Mouse (Mus musculus): ENCODE measurements around the gene Prpf4.

Prpf4 gene

DNA sequence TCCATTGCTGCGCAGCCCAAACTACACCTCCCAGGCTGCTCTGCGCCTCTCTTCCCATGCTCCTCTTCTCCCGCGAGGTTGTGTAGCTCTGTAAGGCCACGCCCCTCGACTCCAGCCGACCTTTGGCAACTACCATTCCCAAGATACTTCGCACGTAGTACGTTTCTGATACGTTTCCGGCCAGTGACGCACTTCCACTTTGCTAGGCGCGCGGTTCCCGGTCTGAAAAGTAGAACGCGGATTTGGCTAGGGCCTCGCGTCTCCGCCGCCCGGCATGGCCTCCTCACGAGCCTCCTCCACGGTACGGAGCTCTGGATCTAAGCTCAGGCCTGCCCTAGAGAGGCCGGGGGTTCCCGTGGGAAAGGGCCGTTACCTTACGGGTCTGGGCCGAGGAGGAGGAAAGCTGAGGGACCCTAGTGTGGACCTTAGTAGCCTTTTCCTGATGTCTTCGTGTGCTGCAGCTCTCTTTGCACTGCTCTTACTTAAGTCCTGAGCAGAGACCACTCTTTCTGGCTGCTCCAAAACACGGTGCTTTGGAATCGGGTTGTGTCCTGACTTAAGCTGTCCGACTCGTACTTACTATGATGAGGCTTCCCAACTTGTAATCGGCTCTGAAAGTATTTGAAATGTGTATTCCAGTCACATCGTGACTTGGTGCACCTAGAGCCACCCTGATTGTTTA lies at the start of gene Prpf4, which contains the start of gene Cdc26:
Gene Prpf4 (plus strand): TSS at position 197 of the 682 bp plus-strand sequence.
Gene Cdc26 (minus strand): TSS at position 42 of the 682 bp plus-strand sequence.
- peak; percentile 99 for DNase-seq (ENCODE audit: low read depth)

GRCm38 (mm10) chr4:62359256-62359775 lies 49.3 kb upstream of the Prpf4 start:
- DNase-seq (ENCODE audit: low read depth): peak; percentile 69

GRCm38 (mm10) chr4:62360088-62360804 lies 48.4 kb upstream of the Prpf4 start, which contains the start of the genes Fkbp15 and Slc31a1:
Fkbp15 (minus strand) TSS chr4:62360548.
Slc31a1 (plus strand) TSS chr4:62360727.
- DNase-seq (ENCODE audit: low read depth): peak; percentile 99

DNA sequence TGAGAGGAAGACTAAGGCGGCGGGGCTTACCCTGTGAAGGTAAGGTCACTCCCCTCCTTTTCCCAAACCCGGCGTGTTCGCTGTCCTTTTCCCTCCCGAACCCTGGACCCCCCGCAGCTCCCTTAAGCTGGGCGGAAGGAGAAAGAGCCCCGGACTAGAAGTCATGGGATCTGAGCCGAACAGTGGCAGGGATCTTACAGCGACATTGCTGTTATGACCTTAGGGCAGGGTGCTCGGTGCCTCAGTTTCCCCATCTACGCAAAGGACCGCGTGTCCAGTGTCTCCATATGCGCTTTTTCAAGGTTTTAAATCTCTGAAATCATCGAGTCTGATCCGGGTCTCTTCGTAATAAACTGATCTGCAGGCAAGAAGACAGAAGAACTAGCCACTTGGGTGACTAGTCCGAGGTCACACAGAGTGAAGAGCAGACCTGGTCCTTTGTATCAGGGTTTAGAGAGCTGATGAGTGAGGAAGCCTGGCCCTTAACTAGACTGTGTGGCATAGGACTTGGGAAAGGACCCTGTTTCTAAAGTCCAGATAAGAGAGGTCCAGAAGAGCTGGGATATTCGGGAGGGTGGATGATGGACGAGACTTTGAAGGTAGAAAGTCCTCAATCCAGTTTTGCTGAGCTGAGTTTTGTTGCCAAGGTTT lies 47.7 kb upstream of the Prpf4 start:
- DNase-seq (ENCODE audit: low read depth): no peak

DNA sequence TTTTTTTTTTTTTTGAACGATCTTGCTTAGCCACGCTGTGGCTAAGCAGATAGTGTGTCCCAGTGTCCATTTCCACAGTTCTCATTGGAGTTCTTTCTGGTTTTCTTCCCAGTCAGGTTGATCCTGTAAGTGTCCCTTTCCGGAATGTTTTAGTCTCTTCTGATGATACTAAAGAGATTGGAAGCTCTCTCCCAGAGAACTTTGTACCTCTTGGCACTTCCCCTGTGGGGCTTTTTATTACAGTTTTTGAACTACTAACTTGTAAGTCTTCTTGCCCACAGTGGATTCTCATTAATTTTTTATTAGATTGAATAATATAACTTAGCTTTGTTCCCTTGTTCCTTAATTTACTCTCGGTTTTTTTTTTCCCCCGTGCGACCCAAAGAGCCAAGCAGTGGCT lies 47.0 kb upstream of the Prpf4 start:
- no peak for DNase-seq (ENCODE audit: low read depth)

DNA sequence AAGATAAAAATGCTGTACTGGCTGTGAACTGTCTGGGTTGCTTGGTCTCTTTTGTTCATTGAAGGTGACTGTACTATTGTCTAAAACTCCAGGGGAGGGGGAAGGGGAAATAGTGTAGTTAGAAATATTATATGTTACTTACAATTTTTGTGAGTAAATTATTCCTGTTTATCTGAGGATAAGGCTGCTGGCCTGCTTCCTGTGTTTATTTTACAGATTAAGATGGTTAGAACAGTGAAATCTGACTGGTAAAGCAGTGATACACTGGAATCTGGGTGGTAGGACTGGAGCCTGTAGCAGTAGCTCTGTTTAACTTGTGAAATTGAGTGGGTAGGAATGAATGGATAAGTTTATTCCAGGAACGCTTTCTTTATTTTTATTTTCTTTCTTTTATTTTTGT lies 46.6 kb upstream of the Prpf4 start:
- DNase-seq (ENCODE audit: low read depth): no peak

DNA sequence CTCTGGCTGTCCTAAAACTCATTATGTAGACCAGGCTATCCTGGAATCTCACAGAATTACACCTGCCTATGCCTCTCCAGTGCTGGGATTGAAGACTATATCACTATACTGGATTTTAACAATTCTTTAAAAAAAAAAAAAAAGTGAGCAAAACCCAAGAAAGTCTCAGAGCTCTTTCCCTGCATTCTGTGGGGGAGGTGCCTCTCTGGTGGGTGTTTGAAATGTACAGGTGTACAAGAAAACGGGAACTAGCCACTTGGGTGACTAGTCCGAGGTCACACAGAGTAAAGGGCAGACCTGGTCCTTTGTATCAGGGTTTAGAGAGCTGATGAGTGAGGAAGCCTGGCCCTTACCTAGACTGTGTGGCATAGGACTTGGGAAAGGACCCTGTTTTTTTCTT lies 46.2 kb upstream of the Prpf4 start:
- DNase-seq (ENCODE audit: low read depth): no peak

DNA sequence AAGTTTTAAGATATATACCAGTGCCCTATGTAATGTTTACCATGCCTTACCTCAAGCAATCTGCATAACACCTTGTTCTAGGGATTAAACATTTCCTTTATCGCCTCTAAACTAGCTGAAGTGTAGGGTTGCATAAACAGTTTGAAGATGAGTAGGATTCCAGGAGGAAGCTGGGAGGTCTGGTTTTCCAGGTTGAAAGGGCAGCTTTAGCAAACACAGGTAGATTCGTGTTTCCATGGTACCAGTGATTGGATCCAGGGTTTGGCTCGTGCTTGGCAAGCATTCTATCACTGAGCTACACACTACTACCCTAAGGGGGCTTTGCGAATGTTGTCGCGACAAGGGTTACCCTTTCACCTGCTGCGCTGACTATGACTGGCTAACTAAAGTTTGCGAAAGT lies 44.3 kb upstream of the Prpf4 start:
- no peak for DNase-seq (ENCODE audit: low read depth)

- DNase-seq (ENCODE audit: low read depth): no peak
Measured at GRCm38 (mm10) chr4:62366291-62366690, 42.3 kb upstream of the Prpf4 start.

DNA sequence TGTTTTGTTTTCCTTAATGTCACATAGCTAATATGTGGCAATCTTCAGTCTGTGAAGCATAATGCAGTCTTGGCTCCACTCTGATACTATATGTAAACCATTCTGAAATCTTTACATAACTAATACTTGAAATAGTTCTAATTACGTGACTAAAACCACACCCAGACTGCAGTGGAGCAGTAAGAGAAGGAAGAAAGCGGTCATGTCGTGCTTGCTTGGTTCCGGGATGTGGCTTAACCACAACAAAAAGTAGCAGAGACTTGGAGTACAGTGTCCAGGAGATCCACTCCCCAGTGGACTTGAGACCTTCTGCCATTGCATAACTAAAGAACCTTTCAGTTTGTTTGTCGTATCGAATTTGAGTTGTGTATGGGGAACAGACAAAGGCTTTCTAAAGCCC lies 41.0 kb upstream of the Prpf4 start:
- peak; percentile 86 for DNase-seq (ENCODE audit: low read depth)

- DNase-seq (ENCODE audit: low read depth): no peak
Measured at GRCm38 (mm10) chr4:62369091-62369490, 39.5 kb upstream of the Prpf4 start.

DNA sequence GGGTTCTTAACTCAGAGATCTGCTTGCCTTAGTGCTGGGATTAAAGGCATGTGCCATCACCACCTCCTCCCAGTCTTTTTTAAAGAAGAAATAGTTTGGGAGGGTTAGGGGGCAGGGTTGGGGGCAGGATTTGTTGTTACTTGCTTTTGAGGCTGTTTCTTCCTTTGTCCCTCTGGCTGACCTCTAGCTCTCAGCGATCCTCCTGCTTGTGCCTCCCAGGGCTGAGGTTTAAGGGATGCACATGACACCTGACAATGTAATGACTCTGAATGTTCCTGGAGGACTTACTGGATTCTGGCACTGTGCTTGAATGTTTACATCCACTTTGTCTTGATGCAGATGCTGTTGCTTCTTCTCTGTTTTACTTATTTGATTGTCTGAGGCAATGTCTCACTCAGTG lies 36.2 kb upstream of the Prpf4 start:
- no peak for DNase-seq (ENCODE audit: low read depth)

DNA sequence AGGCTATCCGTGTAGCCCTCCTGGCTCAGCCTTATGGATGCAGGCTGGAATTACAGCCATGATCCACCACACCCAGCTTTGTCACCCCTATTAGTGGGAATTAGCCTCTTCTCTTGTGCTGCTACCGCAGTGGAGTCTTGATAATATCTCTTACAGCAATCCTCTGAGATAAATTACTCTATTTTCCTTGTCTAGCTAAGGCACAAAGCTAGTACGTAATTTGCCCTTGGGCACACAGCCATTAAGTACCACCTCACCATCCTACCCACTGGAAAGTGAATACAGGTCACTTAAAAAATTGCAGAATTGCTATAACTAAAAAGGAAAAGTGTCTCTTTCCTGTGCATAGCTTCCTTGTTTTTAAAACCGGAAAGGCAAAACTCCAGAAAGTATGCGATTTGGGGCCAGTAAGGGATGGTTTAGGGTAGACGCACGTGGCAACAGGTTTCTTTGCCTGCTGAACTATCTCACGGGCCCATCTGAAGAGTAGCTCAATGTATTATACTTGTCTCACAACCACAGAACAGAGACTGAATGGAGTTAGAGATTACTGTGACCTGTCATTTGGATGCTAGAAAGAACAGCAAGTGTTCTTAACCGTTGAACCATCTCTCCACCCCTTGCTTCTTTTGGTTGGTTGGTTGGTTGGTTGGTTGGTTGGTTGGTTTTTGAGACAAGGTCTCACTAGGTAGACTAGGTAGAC lies 35.6 kb upstream of the Prpf4 start:
- no peak for DNase-seq (ENCODE audit: low read depth)

DNA sequence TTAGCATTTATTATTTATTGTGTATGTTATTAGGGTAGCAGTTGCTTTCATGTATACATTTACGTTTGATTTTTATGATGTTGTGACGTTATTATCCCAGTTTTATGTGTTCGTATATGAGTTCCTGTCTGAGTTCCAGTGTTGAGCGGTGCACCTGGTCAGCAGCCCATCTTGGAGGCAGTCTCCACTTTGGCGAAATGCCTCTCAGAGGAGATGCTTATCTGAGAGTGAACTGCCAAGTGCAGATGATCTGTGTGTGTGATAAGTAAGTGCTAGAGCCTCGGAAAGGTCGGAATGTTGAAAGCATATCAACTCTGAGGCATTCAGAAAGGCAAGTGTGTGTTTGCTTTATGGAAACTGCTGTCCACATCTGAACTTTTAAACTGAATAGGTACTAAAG lies 34.9 kb upstream of the Prpf4 start:
- DNase-seq (ENCODE audit: low read depth): no peak

DNA sequence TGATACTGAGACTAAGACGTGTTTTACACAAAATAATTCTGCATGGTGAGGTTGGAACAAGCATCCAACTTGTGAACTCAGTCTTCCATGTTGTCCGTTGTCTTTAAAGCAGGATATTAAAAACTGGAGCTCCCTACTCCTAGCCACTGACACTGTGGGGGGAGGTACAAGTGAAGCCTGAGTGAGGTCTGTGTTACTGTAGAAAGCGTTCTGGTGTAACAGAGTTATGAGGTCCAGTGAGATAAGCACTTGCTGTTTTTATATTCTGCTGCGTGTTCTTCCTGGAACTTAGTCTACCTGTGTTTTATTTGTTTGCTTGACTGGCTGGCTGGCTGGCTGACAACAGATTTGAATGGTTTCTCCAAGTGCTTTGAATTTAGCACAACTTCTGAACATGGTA lies 34.3 kb upstream of the Prpf4 start:
- DNase-seq (ENCODE audit: low read depth): no peak

DNA sequence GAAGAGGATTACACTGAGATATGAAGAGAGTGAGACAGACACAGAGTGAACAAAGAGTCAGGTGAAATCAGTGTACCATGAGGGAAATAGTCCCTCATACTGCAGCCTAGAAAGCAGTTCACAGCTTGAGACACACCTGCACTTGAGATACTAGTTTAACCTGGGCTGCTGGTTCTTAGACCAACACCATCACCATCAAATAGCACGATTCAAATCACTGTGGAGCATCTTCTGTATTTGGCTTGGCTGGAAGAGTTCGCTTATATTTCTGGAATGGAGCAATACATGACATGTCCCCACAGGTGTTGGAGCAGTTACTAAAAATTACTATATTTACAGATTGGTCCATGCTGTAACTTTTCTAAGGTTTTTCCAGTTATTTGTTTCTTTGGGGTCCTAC lies 32.5 kb upstream of the Prpf4 start:
- no peak for DNase-seq (ENCODE audit: low read depth)

- DNase-seq (ENCODE audit: low read depth): no peak
Measured at GRCm38 (mm10) chr4:62379724-62380381, 28.7 kb upstream of the Prpf4 start.

- DNase-seq (ENCODE audit: low read depth): no peak
Measured at GRCm38 (mm10) chr4:62383207-62383606, 25.4 kb upstream of the Prpf4 start.

DNA sequence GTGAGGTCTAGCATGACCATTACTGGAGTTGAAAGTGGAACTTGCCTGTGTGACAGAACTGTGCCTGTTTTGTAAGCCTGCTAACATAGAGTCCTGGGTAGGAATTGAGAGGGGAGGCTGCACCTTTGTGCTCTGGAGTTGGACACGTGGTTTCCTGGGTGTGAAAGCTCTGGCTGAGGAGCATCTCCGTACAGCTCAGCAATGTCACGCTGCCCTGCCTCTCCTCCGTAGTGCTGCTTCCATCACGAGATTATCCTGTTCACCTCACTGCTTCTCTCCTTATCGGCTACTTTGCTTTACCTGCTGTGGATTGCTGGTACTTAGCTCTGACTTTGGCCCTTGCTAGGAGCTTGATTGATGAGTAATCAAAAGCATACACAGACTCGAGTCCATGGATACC lies 24.8 kb upstream of the Prpf4 start:
- DNase-seq (ENCODE audit: low read depth): no peak

DNA sequence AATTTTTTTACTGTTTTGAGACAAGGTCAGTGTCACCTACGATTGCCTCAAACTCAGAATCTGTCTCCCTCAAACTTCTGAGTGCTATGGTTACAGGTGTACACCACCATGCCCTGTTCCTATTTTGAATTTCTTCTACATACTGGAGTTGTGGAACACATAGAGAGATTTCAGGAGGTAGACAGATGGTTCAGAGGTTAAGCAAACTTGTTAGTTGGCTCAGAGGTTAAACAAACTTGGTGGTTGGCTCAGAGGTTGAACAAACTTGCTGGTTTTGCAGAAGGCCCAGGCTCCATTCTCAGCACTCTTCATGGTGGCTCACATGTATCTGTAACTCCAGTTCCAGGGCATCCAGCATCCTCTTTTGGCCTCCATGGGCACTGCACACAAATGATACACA lies 24.4 kb upstream of the Prpf4 start:
- DNase-seq (ENCODE audit: low read depth): no peak

- DNase-seq (ENCODE audit: low read depth): no peak
Measured at GRCm38 (mm10) chr4:62385439-62385838, 23.2 kb upstream of the Prpf4 start.
